Mouse (Mus musculus) limb, embryonic 14.5 days (tissue): ENCODE results near the gene Reep1. TPM values are rescaled to one million over a fixed set of nuclear protein-coding genes. Genes with fewer than 3 reads are reported as not detected.
"Not testable (repeated sequence)": the region's sequence is repeated elsewhere in the genome, so short reads cannot be mapped to it uniquely, and the experiment has no call there.

Source experiments
- ATAC-seq: fragments of 200-750 bp; cut with Nextera tagmentation; 2 replicates; pipeline ENCODE4 v1.8.0; 2017; ENCODE audit warnings: low read depth, moderate number of reproducible peaks, moderate TSS enrichment; ENCODE audit not compliant: low FRiP score
- DNase-seq: peaks from one replicate; pipeline ENCODE4 v3.0.0-alpha.2; 2015; ENCODE audit warnings: low spot score
- H3K27ac ChIP-seq: fragments of 300-500 bp; sonication (generic); replicated peaks from 2 replicates; pipeline ENCODE4 v1.5.1; 2014; ENCODE audit warnings: low read depth, mild to moderate bottlenecking, low read length, moderate library complexity, mixed read lengths
- H3K27me3 ChIP-seq: fragments of 300-500 bp; sonication (generic); 2 replicates; pipeline ENCODE4 v1.6.1; 2014; ENCODE audit warnings: low read length, mixed read lengths; ENCODE audit not compliant: control insufficient read depth, insufficient read depth
- H3K36me3 ChIP-seq: fragments of 300-500 bp; sonication (generic); 2 replicates; pipeline ENCODE4 v1.6.1; 2014; ENCODE audit warnings: mild to moderate bottlenecking, low read length, moderate library complexity, mixed read lengths; ENCODE audit not compliant: control insufficient read depth, insufficient read depth
- H3K4me1 ChIP-seq: fragments of 300-500 bp; sonication (generic); 2 replicates; pipeline ENCODE4 v1.6.1; 2014; ENCODE audit warnings: antibody characterized with exemption, low read length, mixed read lengths; ENCODE audit not compliant: control insufficient read depth, insufficient read depth
- H3K4me2 ChIP-seq: fragments of 300-500 bp; sonication (generic); replicated peaks from 2 replicates; pipeline ENCODE4 v1.6.1; 2014; ENCODE audit warnings: low read depth, mild to moderate bottlenecking, low read length, moderate library complexity; ENCODE audit not compliant: severe bottlenecking
- H3K4me3 ChIP-seq: fragments of 300-500 bp; sonication (generic); replicated peaks from 2 replicates; pipeline ENCODE4 v1.5.1; 2014; ENCODE audit warnings: low read length
- H3K9ac ChIP-seq: fragments of 300-500 bp; sonication (generic); 2 replicates; pipeline ENCODE4 v1.6.1; 2014; ENCODE audit warnings: mild to moderate bottlenecking, low read depth, low read length, moderate library complexity; ENCODE audit not compliant: severe bottlenecking
- H3K9me3 ChIP-seq: fragments of 300-500 bp; sonication (generic); 2 replicates; pipeline ENCODE4 v1.6.1; 2016; ENCODE audit warnings: low read length; ENCODE audit not compliant: control insufficient read depth
- POLR2A ChIP-seq: fragments of 200-500 bp; IDR thresholded peaks from 2 replicates; pipeline ENCODE4 v1.8.0; 2012; ENCODE audit warnings: inconsistent platforms, mild to moderate bottlenecking, moderate library complexity, borderline replicate concordance; ENCODE audit not compliant: insufficient read depth, insufficient read length; ENCODE audit errors: extremely low read depth
- WGBS: fragments of 180-500 bp; shearing (Covaris S2); extraction: QIAGEN DNeasy Blood & Tissue Kit; methylation state at CpG from one replicate; pipeline ENCODE4 v1.1.7; 2014; 5-methylcytosine and 5-hydroxymethylcytosine counted together
- polyA plus RNA-seq, 2 experiments: library from polyadenylated mRNA; depleted of rRNA in 1 of 2; stranded (reverse) in 1 of 2; unstranded in 1 of 2; fragments of >200 nt; fragmentation: Nextera tagmentation in 1 of 2; extraction: Ambion mirVana in 1 of 2; gene quantifications; 2 replicates each; pipeline versions ENCODE4 v1.2.1 to v1.2.3; 2012 to 2014

Gene Reep1
- polyA plus RNA-seq, 2 experiments: 14.9 to 15.2 TPM

GRCm38 (mm10) chr6:71839815-71840214 lies 132.5 kb downstream of the Reep1 start:
- Histone ChIP-seq H3K9me3 (no peaks in the 10 kb centered on the region), H3K27me3 (no peaks in the 10 kb centered on the region), H3K4me3 (no peak overlapping the region), H3K4me1 (no peaks in the 10 kb centered on the region), H3K4me2 (no peak overlapping the region), H3K9ac (no peak overlapping the region), H3K36me3 (peaks cover 4% of the 10 kb centered on the region; the same call in 1 of the 2 replicates), H3K27ac (no peak overlapping the region)
- DNase-seq: no peak
- TF ChIP-seq POLR2A: no peak
- ATAC-seq: no peak

GRCm38 (mm10) chr6:71840597-71841290 lies 133.4 kb downstream of the Reep1 start:
- no peaks in the 10 kb centered on the region for H3K9me3 ChIP-seq
- no peak overlapping the region for H3K9ac ChIP-seq
- no peak overlapping the region for H3K4me2 ChIP-seq
- no peak for TF ChIP-seq POLR2A
- H3K4me3 ChIP-seq: no peak overlapping the region
- no peak overlapping the region for H3K27ac ChIP-seq
- DNase-seq (no peak), ATAC-seq (no peak)
- H3K27me3 ChIP-seq: no peaks in the 10 kb centered on the region
- WGBS: 68% methylated on average over 1 of the region's 1 CpGs
- H3K36me3 ChIP-seq: peaks cover 12% of the 10 kb centered on the region
- H3K4me1 ChIP-seq: no peaks in the 10 kb centered on the region

- WGBS: 94% methylated on average over 6 of the region's 6 CpGs
Observed at GRCm38 (mm10) chr6:71846906-71847305, 139.5 kb downstream of the Reep1 start.

More at GRCm38 (mm10) chr6:71846906-71847305, 139.5 kb downstream of the Reep1 start:
- H3K9ac ChIP-seq, H3K27me3 ChIP-seq, H3K4me3 ChIP-seq, H3K4me2 ChIP-seq, DNase-seq, H3K4me1 ChIP-seq, H3K9me3 ChIP-seq, ATAC-seq, H3K27ac ChIP-seq: not testable (repeated sequence)
- peaks cover 58% of the 10 kb centered on the region for H3K36me3 ChIP-seq

Other genes starting within 250 kb of the Reep1 start
- gene Rnf103, start 213.7 kb upstream of the Reep1 start, polyA plus RNA-seq (2012; rRNA removed): 15.4 and 17.6 TPM in 2 replicates
- gene Rnf103, start 213.7 kb upstream of the Reep1 start, polyA plus RNA-seq (2014; fragmentation: Nextera tagmentation; extraction: Ambion mirVana): 19.8 and 22.4 TPM in 2 replicates
- gene Chmp3, start 163.8 kb upstream of the Reep1 start, polyA plus RNA-seq (2012; rRNA removed): 51.1 and 57.2 TPM in 2 replicates
- 64.4 and 70.6 TPM in 2 replicates for gene Chmp3, start 163.8 kb upstream of the Reep1 start, polyA plus RNA-seq (2014; fragmentation: Nextera tagmentation; extraction: Ambion mirVana)
- gene Kdm3a, start 74.6 kb upstream of the Reep1 start, polyA plus RNA-seq (2012; rRNA removed): 54.8 and 58.1 TPM in 2 replicates
- gene Kdm3a, start 74.6 kb upstream of the Reep1 start, polyA plus RNA-seq (2014; fragmentation: Nextera tagmentation; extraction: Ambion mirVana): 36.9 and 37.9 TPM in 2 replicates
- 13.3 and 20.4 TPM in 2 replicates for gene Mrpl35, start 119.4 kb downstream of the Reep1 start, polyA plus RNA-seq (2012; rRNA removed)
- 64.3 and 64.9 TPM in 2 replicates for gene Mrpl35, start 119.4 kb downstream of the Reep1 start, polyA plus RNA-seq (2014; fragmentation: Nextera tagmentation; extraction: Ambion mirVana)
- gene Immt, start 123.8 kb downstream of the Reep1 start, polyA plus RNA-seq (2012; rRNA removed): 62.8 and 69.8 TPM in 2 replicates
- 142 and 145 TPM in 2 replicates for gene Immt, start 123.8 kb downstream of the Reep1 start, polyA plus RNA-seq (2014; fragmentation: Nextera tagmentation; extraction: Ambion mirVana)
- 49.9 and 62.4 TPM in 2 replicates for gene Ptcd3, start 201.2 kb downstream of the Reep1 start, polyA plus RNA-seq (2012; rRNA removed)
- gene Ptcd3, start 201.2 kb downstream of the Reep1 start, polyA plus RNA-seq (2014; fragmentation: Nextera tagmentation; extraction: Ambion mirVana): 91.0 and 97.6 TPM in 2 replicates
- gene Polr1a, start 201.5 kb downstream of the Reep1 start, polyA plus RNA-seq (2012; rRNA removed): 24.5 and 27.1 TPM in 2 replicates
- gene Polr1a, start 201.5 kb downstream of the Reep1 start, polyA plus RNA-seq (2014; fragmentation: Nextera tagmentation; extraction: Ambion mirVana): 31.9 and 32.3 TPM in 2 replicates